Comparison of ENCODE assay signal across 15 mouse cellular contexts in genomic region chr8:43178263-43178662, GRCm38 (mm10). TPM values are rescaled to one million over a fixed set of nuclear protein-coding genes. Genes with fewer than 3 reads are reported as not detected.
A peak's percentile ranks its signal among the peaks of the same experiment; 100 is the strongest.
DNase-seq lines count a peak whose midpoint lies in the region; ATAC-seq and TF ChIP-seq lines count a peak whose summit lies in the region.
"Had no signal": no experiment of that assay in that cellular context is flagged by ENCODE, and none has a peak within 500 bp of the region (broad histone marks: within the 10 kb centered on the region; RNA-seq: fewer than 3 reads in every experiment).

No protein-coding gene starts in this region.

- no peaks in the 10 kb centered on the region for H3K36me3 ChIP-seq in kidney, postnatal 0 days (ENCODE audit: insufficient read depth, low read length)
- H3K36me3 ChIP-seq in stomach, postnatal 0 days (ENCODE audit: control insufficient read depth, insufficient read depth, low read length), result no peaks in the 10 kb centered on the region
- H3K36me3 ChIP-seq: embryonic facial prominence, embryonic 13.5 days; heart, embryonic 10.5 days; hindbrain, embryonic 15.5 days; liver, embryonic 13.5 days had no signal

- TF ChIP-seq EP300 in stomach, postnatal 0 days (optimal IDR thresholded peaks at IDR 0.05), result no peak

- H3K9me3 ChIP-seq in kidney, postnatal 0 days (replicated peaks; ENCODE audit: low read length), result no peaks in the 10 kb centered on the region
- no peaks in the 10 kb centered on the region for H3K9me3 ChIP-seq in stomach, postnatal 0 days (ENCODE audit: control insufficient read depth, low read length)
- H3K9me3 ChIP-seq: embryonic facial prominence, embryonic 13.5 days; heart, embryonic 10.5 days; hindbrain, embryonic 15.5 days; liver, embryonic 13.5 days had no signal

- 53% methylated on average over 3 of the region's 3 CpGs for WGBS in kidney, postnatal 0 days
- 53% methylated on average over 3 of the region's 3 CpGs for WGBS in stomach, postnatal 0 days

- no peak overlapping the region for H3K27ac ChIP-seq in kidney, postnatal 0 days
- no peak overlapping the region for H3K27ac ChIP-seq in stomach, postnatal 0 days (replicated peaks)
- H3K27ac ChIP-seq: embryonic facial prominence, embryonic 13.5 days; heart, embryonic 10.5 days; hindbrain, embryonic 15.5 days; liver, embryonic 13.5 days had no signal

- ATAC-seq in kidney, postnatal 0 days (replicated peaks; ENCODE audit: low FRiP score, low read depth), result no peak
- ATAC-seq in stomach, postnatal 0 days (ENCODE audit: low FRiP score, low TSS enrichment), result no peak
- ATAC-seq in granulocyte monocyte progenitor cell, adult 5-6 weeks (replicated peaks; ENCODE audit: poor library complexity, severe bottlenecking), result no peak

- H3K4me1 ChIP-seq in kidney, postnatal 0 days (replicated peaks; ENCODE audit: insufficient read depth, low read length), result no peaks in the 10 kb centered on the region
- H3K4me1 ChIP-seq in stomach, postnatal 0 days (replicated peaks; ENCODE audit: control insufficient read depth, insufficient read depth), result no peaks in the 10 kb centered on the region
- H3K4me1 ChIP-seq: embryonic facial prominence, embryonic 13.5 days; heart, embryonic 10.5 days; hindbrain, embryonic 15.5 days; liver, embryonic 13.5 days had no signal

- DNase-seq in adrenal gland, postnatal 25 days, result peak; percentile 6
- DNase-seq in adrenal gland, postnatal 4 days (ENCODE audit: low spot score in 2 of 2), result no peak
- DNase-seq in kidney, postnatal 0 days (ENCODE audit: low spot score), result no peak
- DNase-seq in kidney, postnatal 14 days, result no peak
- peak; percentile 5 for DNase-seq in retina, postnatal 1 day
- DNase-seq in retina, embryonic 14.5 days (ENCODE audit: low spot score), result no peak
- peak; percentile 20 for DNase-seq in stomach, postnatal 0 days (ENCODE audit: low spot score)
- DNase-seq: liver, embryonic 13.5 days had no signal

- no peak overlapping the region for H3K9ac ChIP-seq in kidney, postnatal 0 days (ENCODE audit: low read depth, low read length)
- no peak overlapping the region for H3K9ac ChIP-seq in stomach, postnatal 0 days (ENCODE audit: low read length)
- H3K9ac ChIP-seq: embryonic facial prominence, embryonic 13.5 days; hindbrain, embryonic 15.5 days; liver, embryonic 13.5 days had no signal

- H3K4me3 ChIP-seq in kidney, postnatal 0 days (replicated peaks; ENCODE audit: low read depth, low read length), result no peak overlapping the region
- no peak overlapping the region for H3K4me3 ChIP-seq in stomach, postnatal 0 days (ENCODE audit: low read depth, low read length)
- H3K4me3 ChIP-seq: embryonic facial prominence, embryonic 13.5 days; heart, embryonic 10.5 days; hindbrain, embryonic 15.5 days; liver, embryonic 13.5 days had no signal

- TF ChIP-seq CTCF in kidney, postnatal 0 days (IDR thresholded peaks at IDR 0.05; ENCODE audit: low read depth), result peak; percentile 43
- peak; percentile 53 for TF ChIP-seq CTCF in stomach, postnatal 0 days (IDR thresholded peaks at IDR 0.05; ENCODE audit: low read depth)

- H3K27me3 ChIP-seq in kidney, postnatal 0 days (ENCODE audit: insufficient read depth, low read length), result no peaks in the 10 kb centered on the region
- no peaks in the 10 kb centered on the region for H3K27me3 ChIP-seq in stomach, postnatal 0 days (ENCODE audit: control insufficient read depth, insufficient read depth, low read length)
- H3K27me3 ChIP-seq: embryonic facial prominence, embryonic 13.5 days; hindbrain, embryonic 15.5 days; liver, embryonic 13.5 days had no signal

- H3K4me2 ChIP-seq in kidney, postnatal 0 days (ENCODE audit: low read length), result no peak overlapping the region
- no peak overlapping the region for H3K4me2 ChIP-seq in stomach, postnatal 0 days (replicated peaks; ENCODE audit: low read depth)
- H3K4me2 ChIP-seq: embryonic facial prominence, embryonic 13.5 days; hindbrain, embryonic 15.5 days; liver, embryonic 13.5 days had no signal

RNA-seq across cellular contexts. Expression of gene Triml2, which starts 2.1 kb away (rescaled TPM):
- not detected in 2 replicates for total RNA-seq in adrenal gland, postnatal 25 days (2021)
- not detected for total RNA-seq in adrenal gland, postnatal 4 days (2021)
- polyA plus RNA-seq in kidney, postnatal 0 days (2015; fragmentation: Nextera tagmentation; extraction: Ambion mirVana), result not detected in 2 replicates
- not detected in 2 replicates for polyA plus RNA-seq in stomach, postnatal 0 days (2015; fragmentation: Nextera tagmentation; extraction: Ambion mirVana)
- not detected in 2 replicates for total RNA-seq in granulocyte monocyte progenitor cell, adult 5-6 weeks (2014; fragmentation: Nextera tagmentation)
- total RNA-seq in granulocyte monocyte progenitor cell, adult 5-6 weeks (2017), result not detected in 2 replicates
- total RNA-seq: layer of hippocampus, postnatal 25 days had no signal
- polyA plus RNA-seq: embryonic facial prominence, embryonic 13.5 days; heart, embryonic 10.5 days; hindbrain, embryonic 15.5 days; liver, embryonic 13.5 days; spleen, adult 2 months; urinary bladder, adult 2 months had no signal

RNA-seq across cellular contexts. Expression of gene Triml1, which starts 37.0 kb away (rescaled TPM):
- total RNA-seq in adrenal gland, postnatal 25 days (2021), result not detected in 2 replicates
- not detected for total RNA-seq in adrenal gland, postnatal 4 days (2021)
- polyA plus RNA-seq in kidney, postnatal 0 days (2015; fragmentation: Nextera tagmentation; extraction: Ambion mirVana), result not detected in 2 replicates
- polyA plus RNA-seq in stomach, postnatal 0 days (2015; fragmentation: Nextera tagmentation; extraction: Ambion mirVana), result not detected in 2 replicates
- total RNA-seq in granulocyte monocyte progenitor cell, adult 5-6 weeks (2014; fragmentation: Nextera tagmentation), result not detected in 2 replicates
- total RNA-seq in granulocyte monocyte progenitor cell, adult 5-6 weeks (2017), result not detected in 2 replicates
- total RNA-seq: layer of hippocampus, postnatal 25 days had no signal
- polyA plus RNA-seq: embryonic facial prominence, embryonic 13.5 days; heart, embryonic 10.5 days; hindbrain, embryonic 15.5 days; liver, embryonic 13.5 days; spleen, adult 2 months; urinary bladder, adult 2 months had no signal

Comparison
In these comparisons a context has a peak if more than half of its experiments do, and no peak if none do; other contexts are left out.
1. DNase-seq: peak in adrenal gland, postnatal 25 days (single experiment), retina, postnatal 1 day (single experiment) and stomach, postnatal 0 days (single experiment); none in adrenal gland, postnatal 4 days (0 of 2), kidney, postnatal 0 days (single experiment), kidney, postnatal 14 days (single experiment) and retina, embryonic 14.5 days (single experiment).